Mouse (Mus musculus): ENCODE measurements around the gene Cyth1. TPM values are rescaled to one million over a fixed set of nuclear protein-coding genes. Genes with fewer than 3 reads are reported as not detected.

Gene Cyth1
- polyA plus RNA-seq, 1 experiment = not detected

DNA sequence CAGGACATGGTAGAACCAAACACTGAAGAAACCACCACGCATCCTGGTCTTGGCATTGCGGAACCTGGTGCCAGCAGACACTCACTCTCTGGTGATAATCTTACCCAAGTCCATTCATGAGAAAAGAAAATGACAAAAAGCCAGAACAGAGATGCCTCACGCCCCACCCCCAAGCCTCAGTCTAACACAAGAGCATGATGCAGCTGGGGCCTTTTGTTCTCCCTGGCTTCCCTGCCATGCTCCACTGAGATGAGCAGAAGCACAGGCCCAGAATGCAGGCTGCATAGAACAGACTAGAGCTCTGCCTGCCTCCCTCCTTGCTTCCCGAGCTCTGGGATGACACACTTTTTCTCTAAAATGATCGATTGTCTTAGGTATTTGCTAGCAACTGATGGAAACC lies 14.8 kb upstream of the Cyth1 start:
- 59% methylated on average over 5 of the region's 5 CpGs for WGBS
- H3K27ac ChIP-seq (ENCODE audit: insufficient read depth, low read depth, low read length) = peak overlapping the region; percentile 51
- TF ChIP-seq CTCF (IDR thresholded peaks at IDR 0.05; ENCODE audit: insufficient read depth, low read depth, low read length) = no peak
- TF ChIP-seq POLR2A (IDR thresholded peaks at IDR 0.05; ENCODE audit: insufficient read depth, low read depth, low read length) = no peak
- H3K4me1 ChIP-seq (ENCODE audit: control insufficient read depth, insufficient read depth, low read length) = peaks cover 35% of the 10 kb centered on the region
- no peak overlapping the region for H3K4me3 ChIP-seq (ENCODE audit: insufficient read depth, low read depth, low read length)

DNA sequence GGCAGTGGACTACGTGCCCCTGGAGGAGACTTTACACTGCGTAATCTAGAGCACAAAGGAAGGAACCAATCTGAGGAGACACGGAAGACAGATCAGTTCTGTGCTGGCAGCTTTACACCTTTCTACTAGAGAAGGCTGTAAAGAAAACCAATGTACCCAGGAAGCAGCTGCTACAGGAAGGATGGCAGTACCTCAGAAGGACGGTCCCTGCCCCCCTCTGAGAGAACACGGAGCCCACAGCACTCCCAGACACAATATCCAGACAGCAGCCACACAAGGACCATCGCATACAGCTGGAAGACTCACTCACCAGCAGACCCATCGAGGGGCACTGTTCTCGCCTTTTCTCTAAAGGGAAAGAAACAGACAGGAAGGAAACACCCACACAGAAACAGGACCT lies 11.7 kb upstream of the Cyth1 start:
- WGBS = 68% methylated on average over 8 of the region's 8 CpGs
- Histone ChIP-seq H3K4me1 (ENCODE audit: control insufficient read depth, insufficient read depth, low read length) (peaks cover 33% of the 10 kb centered on the region), H3K4me3 (ENCODE audit: insufficient read depth, low read depth, low read length) (no peak overlapping the region), H3K27ac (ENCODE audit: insufficient read depth, low read depth, low read length) (no peak overlapping the region)
- TF ChIP-seq POLR2A (IDR thresholded peaks at IDR 0.05; ENCODE audit: insufficient read depth, low read depth, low read length) = no peak
- no peak for TF ChIP-seq CTCF (IDR thresholded peaks at IDR 0.05; ENCODE audit: insufficient read depth, low read depth, low read length)

DNA sequence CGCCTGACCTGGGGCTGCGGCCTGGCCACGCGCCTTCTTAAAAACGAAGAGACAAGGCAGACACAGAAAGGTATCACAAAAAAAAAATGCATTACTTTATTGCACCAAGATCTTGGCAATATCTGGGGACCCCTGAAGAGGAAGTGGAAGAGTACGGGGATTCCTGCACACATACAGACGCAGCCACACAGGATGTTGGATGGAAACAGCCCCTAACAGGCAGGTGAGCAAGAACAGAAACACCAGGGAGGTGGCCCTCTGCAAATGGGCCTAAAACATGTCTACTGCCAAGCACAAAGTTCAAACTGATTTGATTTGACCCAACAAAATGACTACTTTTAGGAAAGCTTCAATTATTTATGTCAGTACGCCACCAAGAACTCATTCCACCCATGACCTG lies 11.2 kb upstream of the Cyth1 start:
- WGBS = 95% methylated on average over 8 of the region's 8 CpGs
- H3K4me3 ChIP-seq (ENCODE audit: insufficient read depth, low read depth, low read length) = no peak overlapping the region
- no peak for TF ChIP-seq POLR2A (IDR thresholded peaks at IDR 0.05; ENCODE audit: insufficient read depth, low read depth, low read length)

DNA sequence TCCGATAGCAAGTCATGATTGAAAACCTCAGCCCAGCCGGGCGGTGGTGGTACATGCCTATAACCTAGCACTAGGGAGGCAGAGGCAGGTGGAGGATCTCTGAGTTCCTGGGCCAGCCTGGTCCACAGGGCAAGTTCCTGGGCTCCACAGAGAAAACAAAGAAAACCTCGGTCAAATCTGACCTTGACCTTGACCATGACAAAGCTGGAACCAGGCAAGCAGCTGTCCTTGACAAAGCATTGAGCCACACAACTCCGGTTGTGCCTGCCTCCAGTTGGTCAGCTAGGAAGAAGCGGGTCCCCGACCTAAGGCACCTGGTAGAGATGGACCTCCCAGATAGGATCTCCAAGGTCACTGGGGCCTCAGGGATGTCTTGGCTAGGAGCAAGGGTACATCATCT lies 8.0 kb upstream of the Cyth1 start:
- TF ChIP-seq CTCF (IDR thresholded peaks at IDR 0.05; ENCODE audit: insufficient read depth, low read depth, low read length) (no peak), POLR2A (IDR thresholded peaks at IDR 0.05; ENCODE audit: insufficient read depth, low read depth, low read length) (no peak)
- no peak overlapping the region for H3K4me3 ChIP-seq (ENCODE audit: insufficient read depth, low read depth, low read length)
- peaks cover 27% of the 10 kb centered on the region for H3K4me1 ChIP-seq (ENCODE audit: control insufficient read depth, insufficient read depth, low read length)
- WGBS = 94% methylated on average over 7 of the region's 7 CpGs
- no peak overlapping the region for H3K27ac ChIP-seq (ENCODE audit: insufficient read depth, low read depth, low read length)

More for the DNA sequence above, 11.2 kb upstream of the Cyth1 start:
- peaks cover 32% of the 10 kb centered on the region for H3K4me1 ChIP-seq (ENCODE audit: control insufficient read depth, insufficient read depth, low read length)
- H3K27ac ChIP-seq (ENCODE audit: insufficient read depth, low read depth, low read length) = no peak overlapping the region

DNA sequence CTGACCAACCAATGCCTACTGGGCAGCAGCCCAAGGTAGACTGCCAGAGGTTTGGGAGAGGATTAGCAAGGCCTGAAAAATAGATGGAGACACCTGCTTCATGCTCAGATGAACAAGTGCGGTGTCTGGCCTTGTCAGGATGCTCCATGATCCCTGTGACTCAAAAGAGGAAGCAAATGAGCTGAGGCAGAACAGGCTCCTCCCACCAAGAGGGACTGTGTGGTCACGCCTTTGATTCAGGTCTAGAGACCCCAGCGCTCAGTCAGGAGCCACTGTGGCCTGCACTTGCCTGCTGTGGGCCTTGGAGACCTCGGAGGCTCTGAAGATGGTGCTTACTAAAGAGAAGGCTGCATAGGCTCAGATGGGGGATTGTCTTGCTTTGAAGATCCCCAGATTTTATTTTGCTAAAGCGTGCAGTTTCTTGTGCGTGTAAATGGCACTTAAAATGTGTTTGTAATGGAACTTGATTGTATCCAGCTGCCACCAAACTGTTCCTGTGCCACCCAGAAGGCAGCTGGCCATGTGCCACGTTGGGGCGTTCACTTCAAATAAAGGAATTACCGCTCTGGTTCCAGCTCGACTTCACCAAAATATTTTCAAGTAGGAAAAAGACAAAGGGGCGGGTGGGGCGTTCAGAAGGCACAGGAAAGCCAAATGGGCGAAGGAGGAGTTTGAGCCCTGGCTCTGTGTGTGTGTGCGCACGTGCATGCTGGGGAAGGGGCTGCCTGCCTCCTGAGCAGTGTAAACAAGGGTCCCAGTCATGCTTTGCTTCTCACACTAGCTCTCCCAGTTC lies 6.0 kb upstream of the Cyth1 start:
- H3K27ac ChIP-seq (ENCODE audit: insufficient read depth, low read depth, low read length) = peak overlapping the region; percentile 66
- no peak overlapping the region for H3K4me3 ChIP-seq (ENCODE audit: insufficient read depth, low read depth, low read length)
- 15% methylated on average over 15 of the region's 15 CpGs for WGBS
- no peak for TF ChIP-seq CTCF (IDR thresholded peaks at IDR 0.05; ENCODE audit: insufficient read depth, low read depth, low read length)
- no peak for TF ChIP-seq POLR2A (IDR thresholded peaks at IDR 0.05; ENCODE audit: insufficient read depth, low read depth, low read length)
- peaks cover 14% of the 10 kb centered on the region for H3K4me1 ChIP-seq (ENCODE audit: control insufficient read depth, insufficient read depth, low read length)

DNA sequence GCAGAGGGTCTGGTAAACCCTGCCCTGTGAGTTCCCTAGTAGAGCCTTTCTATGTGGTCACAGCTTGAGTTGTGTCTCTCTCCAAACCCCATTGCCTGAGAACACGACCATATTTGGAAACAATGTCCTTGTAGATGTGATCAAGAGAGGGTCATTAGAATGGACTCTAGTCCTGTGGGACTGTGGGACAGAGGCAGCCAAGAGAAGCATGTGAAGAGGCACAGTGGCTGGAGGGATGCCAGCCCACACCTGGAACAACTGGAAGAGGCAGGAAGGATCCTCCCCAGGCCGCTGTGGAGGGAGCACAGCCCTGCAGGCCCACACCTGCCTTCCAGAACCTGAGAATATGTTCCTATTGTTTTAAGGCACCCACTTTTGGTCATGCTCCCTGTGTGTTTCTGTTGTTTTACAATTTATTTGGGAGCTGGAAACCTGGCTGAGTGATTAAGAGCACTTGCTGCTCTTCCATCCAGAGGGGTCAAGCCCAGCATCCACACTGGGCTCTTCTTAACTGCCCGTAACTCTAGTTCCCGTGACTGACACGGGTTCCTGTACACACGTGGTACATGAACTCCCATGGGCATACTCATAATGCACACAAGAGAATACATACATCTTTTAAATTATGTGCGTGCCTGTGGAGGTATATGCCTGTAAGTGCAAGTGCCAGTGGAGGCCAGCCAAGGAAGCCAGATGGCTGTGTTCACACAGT lies 5.2 kb upstream of the Cyth1 start:
- WGBS = 81% methylated on average over 7 of the region's 7 CpGs
- H3K27ac ChIP-seq (ENCODE audit: insufficient read depth, low read depth, low read length) = peak overlapping the region; percentile 66
- TF ChIP-seq POLR2A (IDR thresholded peaks at IDR 0.05; ENCODE audit: insufficient read depth, low read depth, low read length) (no peak), CTCF (IDR thresholded peaks at IDR 0.05; ENCODE audit: insufficient read depth, low read depth, low read length) (no peak)

DNA sequence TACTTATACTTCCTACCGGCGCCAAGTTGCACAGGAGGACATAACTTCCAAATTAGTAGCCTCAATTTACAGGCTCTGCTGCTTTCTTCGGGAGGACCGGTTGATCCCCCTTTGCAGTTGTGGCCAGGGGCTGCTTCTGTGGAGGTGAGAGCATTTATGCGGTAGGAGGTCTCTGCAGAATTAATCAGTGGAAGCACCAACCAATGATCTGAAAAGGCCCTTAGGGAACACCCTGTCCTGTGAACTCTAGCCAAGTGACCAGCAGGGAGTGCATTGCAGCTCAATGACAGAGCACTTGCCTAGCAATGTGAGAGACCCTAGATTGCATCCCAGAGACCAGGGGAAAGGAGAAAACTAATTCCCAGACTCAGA lies 606 bp upstream of the Cyth1 start:
- WGBS = 3% methylated on average over 5 of the region's 5 CpGs
- TF ChIP-seq POLR2A (IDR thresholded peaks at IDR 0.05; ENCODE audit: insufficient read depth, low read depth, low read length) (no peak), CTCF (IDR thresholded peaks at IDR 0.05; ENCODE audit: insufficient read depth, low read depth, low read length) (no peak)
- H3K4me3 ChIP-seq (ENCODE audit: insufficient read depth, low read depth, low read length) = peak overlapping the region; percentile 89

More for the DNA sequence above, 5.2 kb upstream of the Cyth1 start:
- H3K4me1 ChIP-seq (ENCODE audit: control insufficient read depth, insufficient read depth, low read length) = peaks cover 14% of the 10 kb centered on the region
- H3K4me3 ChIP-seq (ENCODE audit: insufficient read depth, low read depth, low read length) = no peak overlapping the region

DNA sequence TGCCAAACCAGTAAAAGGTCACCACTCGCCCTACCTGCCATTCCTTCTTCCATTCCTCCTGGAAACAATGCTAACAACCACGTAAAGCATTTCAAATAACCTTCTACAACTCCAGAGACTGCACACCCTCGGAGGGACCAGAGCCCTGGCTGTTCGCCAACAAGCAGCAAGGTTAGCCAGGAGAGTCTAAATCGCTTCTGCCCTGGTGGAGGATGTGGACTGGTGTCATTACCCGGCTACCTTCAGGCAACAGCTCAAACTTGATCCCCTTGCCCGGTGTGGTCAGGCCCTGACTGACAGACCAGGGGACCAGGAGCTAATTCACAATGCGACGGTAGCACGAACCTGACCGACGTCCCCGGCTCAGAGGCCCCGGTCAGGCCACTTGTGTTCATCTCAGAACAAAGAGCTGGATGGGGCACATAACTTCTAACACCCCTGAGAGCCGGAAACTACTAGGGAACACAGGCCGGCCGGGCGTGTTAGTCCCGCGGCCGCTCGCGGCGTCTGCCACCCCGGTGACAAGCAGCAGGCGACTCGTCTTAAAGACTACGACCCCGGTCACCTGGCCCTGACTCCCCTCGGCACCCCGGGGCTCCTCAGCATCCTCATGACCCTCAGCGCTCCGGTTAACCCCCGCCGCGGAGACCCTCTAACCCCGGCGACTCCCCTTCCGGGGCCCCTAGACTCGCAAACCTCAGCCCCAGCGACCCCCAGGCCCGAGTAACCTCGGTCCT lies 865 bp downstream of the Cyth1 start:
- 2% methylated on average over 43 of the region's 43 CpGs for whole genome bisulfite sequencing
- Histone ChIP-seq H3K4me3 (ENCODE audit: insufficient read depth, low read depth, low read length) (peak overlapping the region; percentile 89), H3K4me1 (ENCODE audit: control insufficient read depth, insufficient read depth, low read length) (peaks cover 10% of the 10 kb centered on the region), H3K27ac (ENCODE audit: insufficient read depth, low read depth, low read length) (no peak overlapping the region)
- TF ChIP-seq POLR2A (IDR thresholded peaks at IDR 0.05; ENCODE audit: insufficient read depth, low read depth, low read length) = no peak

More for the DNA sequence above, 606 bp upstream of the Cyth1 start:
- peaks cover 16% of the 10 kb centered on the region for H3K4me1 ChIP-seq (ENCODE audit: control insufficient read depth, insufficient read depth, low read length)
- H3K27ac ChIP-seq (ENCODE audit: insufficient read depth, low read depth, low read length) = peak overlapping the region; percentile 69

DNA sequence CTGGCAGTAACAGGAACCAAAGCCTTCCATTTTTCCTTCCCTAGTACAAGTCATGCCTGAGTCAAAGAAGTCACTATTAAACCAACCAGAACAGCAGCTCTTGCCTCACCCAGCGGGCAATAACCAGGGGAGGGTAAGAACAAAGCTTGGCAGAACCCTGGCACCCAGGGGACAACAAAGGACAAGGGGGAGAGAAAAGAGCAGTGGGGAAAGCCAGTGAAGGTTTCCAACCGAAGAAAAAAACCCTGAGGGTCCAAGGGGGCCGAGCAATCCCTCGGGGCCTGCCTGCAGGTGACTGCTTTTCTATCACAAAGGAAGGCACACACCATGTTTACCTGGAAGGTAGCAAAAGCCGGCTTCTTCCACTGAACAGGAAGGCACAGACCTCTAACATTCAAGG lies 1.7 kb downstream of the Cyth1 start:
- peaks cover 10% of the 10 kb centered on the region for H3K4me1 ChIP-seq (ENCODE audit: control insufficient read depth, insufficient read depth, low read length)
- WGBS = 24% methylated on average over 5 of the region's 5 CpGs
- TF ChIP-seq CTCF (IDR thresholded peaks at IDR 0.05; ENCODE audit: insufficient read depth, low read depth, low read length) = no peak
- H3K4me3 ChIP-seq (ENCODE audit: insufficient read depth, low read depth, low read length) = peak overlapping the region; percentile 89
- H3K27ac ChIP-seq (ENCODE audit: insufficient read depth, low read depth, low read length) = no peak overlapping the region

Data from olfactory bulb, adult 2 months (tissue).